Mouse (Mus musculus) liver, embryonic 11.5 days (tissue): Measurements from ENCODE around the gene Macf1. TPM values are rescaled to one million over a fixed set of nuclear protein-coding genes. Genes with fewer than 3 reads are reported as not detected.
A peak's percentile ranks its signal among the peaks of the same experiment; 100 is the strongest.

ENCODE experiments used
- ATAC-seq: fragments of 200-750 bp; cut with Nextera tagmentation; replicated peaks from 2 replicates; pipeline ENCODE4 v1.8.0; 2017; ENCODE audit warnings: moderate number of reproducible peaks, mild to moderate bottlenecking, moderate TSS enrichment, moderate library complexity; ENCODE audit not compliant: low FRiP score
- DNase-seq: peaks from one replicate; pipeline ENCODE4 v3.0.0-alpha.2; 2017; ENCODE audit warnings: low spot score
- H3K27ac ChIP-seq: fragments of 300-500 bp; sonication (generic); 2 replicates; pipeline ENCODE4 v1.5.1; 2014; ENCODE audit warnings: mild to moderate bottlenecking, low read depth, low read length, control low read depth
- H3K27me3 ChIP-seq: fragments of 300-500 bp; sonication (generic); replicated peaks from 2 replicates; pipeline ENCODE4 v1.6.1; 2014; ENCODE audit warnings: low read length, mixed read lengths; ENCODE audit not compliant: control insufficient read depth, insufficient read depth
- H3K36me3 ChIP-seq: fragments of 300-500 bp; sonication (generic); 2 replicates; pipeline ENCODE4 v1.6.1; 2014; ENCODE audit warnings: mild to moderate bottlenecking, low read length, moderate library complexity, mixed read lengths; ENCODE audit not compliant: control insufficient read depth, insufficient read depth
- H3K4me1 ChIP-seq: fragments of 300-500 bp; sonication (generic); replicated peaks from 2 replicates; pipeline ENCODE4 v1.6.1; 2014; ENCODE audit warnings: low read length, mixed read lengths; ENCODE audit not compliant: control insufficient read depth, insufficient read depth
- H3K4me2 ChIP-seq: fragments of 300-500 bp; sonication (generic); 2 replicates; pipeline ENCODE4 v1.6.1; 2014; ENCODE audit warnings: mild to moderate bottlenecking, control low read depth, moderate library complexity
- H3K4me3 ChIP-seq: fragments of 300-500 bp; sonication (generic); 2 replicates; pipeline ENCODE4 v1.5.1; 2014; ENCODE audit warnings: low read depth, low read length, control low read depth
- H3K9ac ChIP-seq: fragments of 300-500 bp; sonication (generic); 2 replicates; pipeline ENCODE4 v1.6.1; 2014; ENCODE audit warnings: low read depth, low read length, control low read depth
- H3K9me3 ChIP-seq: fragments of 300-500 bp; sonication (generic); 2 replicates; pipeline ENCODE4 v1.6.1; 2016; ENCODE audit warnings: low read length, inconsistent platforms, mixed read lengths; ENCODE audit not compliant: control insufficient read depth
- WGBS: fragments of 180-500 bp; shearing (Covaris S2); extraction: QIAGEN DNeasy Blood & Tissue Kit; methylation state at CpG from one replicate; pipeline ENCODE4 v1.1.7; 2014; 5-methylcytosine and 5-hydroxymethylcytosine counted together
- polyA plus RNA-seq: library from polyadenylated mRNA; unstranded; fragments of >200 nt; fragmentation: Nextera tagmentation; extraction: Ambion mirVana; gene quantifications from 2 replicates; pipeline ENCODE4 v1.2.1, GENCODE M21; 2014

Macf1 gene
- polyA plus RNA-seq, 1 experiment from 2014 or later = 36.5 TPM

GRCm38 (mm10) chr4:123665681-123666278 is 18.4 kb downstream of the Macf1 start:
- H3K4me1 ChIP-seq = peaks cover 35% of the 10 kb centered on the region

DNA sequence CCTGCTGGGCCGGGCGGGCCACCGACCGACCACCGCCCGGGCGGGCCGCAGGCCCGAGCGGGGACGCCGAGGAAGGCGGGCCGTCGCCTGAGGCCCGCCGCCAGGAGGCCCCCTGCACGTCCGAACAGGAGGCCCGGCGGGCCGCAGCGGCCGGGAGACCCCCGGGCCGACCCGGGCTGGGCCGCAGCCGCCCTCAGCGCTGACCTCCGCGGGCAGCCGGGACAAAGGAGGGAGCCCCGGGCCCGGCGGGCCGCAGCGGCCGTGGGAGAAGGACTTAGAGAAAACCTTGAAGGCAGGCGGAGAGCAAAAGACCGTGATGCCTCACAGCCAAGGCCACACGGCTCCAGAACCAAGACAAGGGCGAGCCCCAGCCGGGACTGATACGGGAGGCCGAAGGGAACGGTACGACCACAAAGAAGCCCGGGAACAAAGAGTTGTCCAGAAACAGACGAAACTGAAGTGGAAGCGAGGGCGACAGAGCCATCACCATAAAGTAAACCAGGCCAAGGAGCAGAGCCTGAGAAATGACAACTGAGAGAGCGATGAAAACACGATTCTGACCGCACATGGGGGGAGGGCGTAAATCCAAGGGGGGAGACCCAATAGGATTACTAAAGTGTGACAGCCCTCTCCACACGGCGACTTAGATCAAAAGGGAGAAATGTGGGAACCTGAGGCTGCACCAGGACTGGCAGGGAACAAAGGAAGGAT is 19.1 kb downstream of the Macf1 start:
- H3K4me3 ChIP-seq = peak overlapping the region; percentile 92
- no peaks in the 10 kb centered on the region for H3K9me3 ChIP-seq
- peaks cover 35% of the 10 kb centered on the region for H3K4me1 ChIP-seq
- peak; percentile 80 for DNase-seq
- 1% methylated on average over 58 of the region's 58 CpGs for WGBS
- peak; percentile 27 for ATAC-seq
- peak overlapping the region; percentile 92 for H3K9ac ChIP-seq
- peak overlapping the region; percentile 99 for H3K27ac ChIP-seq
- no peaks in the 10 kb centered on the region for H3K36me3 ChIP-seq
- peaks cover 4% of the 10 kb centered on the region for H3K27me3 ChIP-seq
- H3K4me2 ChIP-seq = peak overlapping the region; percentile 97

More at GRCm38 (mm10) chr4:123665681-123666278, 18.4 kb downstream of the Macf1 start:
- Histone ChIP-seq H3K27ac (peak overlapping the region; percentile 99), H3K36me3 (no peaks in the 10 kb centered on the region), H3K4me2 (peak overlapping the region; percentile 97), H3K9ac (peak overlapping the region; percentile 92), H3K9me3 (no peaks in the 10 kb centered on the region), H3K27me3 (peaks cover 4% of the 10 kb centered on the region), H3K4me3 (peak overlapping the region; percentile 92)
- ATAC-seq (no peak), DNase-seq (no peak)
- WGBS = 52% methylated on average over 11 of the region's 11 CpGs

DNA sequence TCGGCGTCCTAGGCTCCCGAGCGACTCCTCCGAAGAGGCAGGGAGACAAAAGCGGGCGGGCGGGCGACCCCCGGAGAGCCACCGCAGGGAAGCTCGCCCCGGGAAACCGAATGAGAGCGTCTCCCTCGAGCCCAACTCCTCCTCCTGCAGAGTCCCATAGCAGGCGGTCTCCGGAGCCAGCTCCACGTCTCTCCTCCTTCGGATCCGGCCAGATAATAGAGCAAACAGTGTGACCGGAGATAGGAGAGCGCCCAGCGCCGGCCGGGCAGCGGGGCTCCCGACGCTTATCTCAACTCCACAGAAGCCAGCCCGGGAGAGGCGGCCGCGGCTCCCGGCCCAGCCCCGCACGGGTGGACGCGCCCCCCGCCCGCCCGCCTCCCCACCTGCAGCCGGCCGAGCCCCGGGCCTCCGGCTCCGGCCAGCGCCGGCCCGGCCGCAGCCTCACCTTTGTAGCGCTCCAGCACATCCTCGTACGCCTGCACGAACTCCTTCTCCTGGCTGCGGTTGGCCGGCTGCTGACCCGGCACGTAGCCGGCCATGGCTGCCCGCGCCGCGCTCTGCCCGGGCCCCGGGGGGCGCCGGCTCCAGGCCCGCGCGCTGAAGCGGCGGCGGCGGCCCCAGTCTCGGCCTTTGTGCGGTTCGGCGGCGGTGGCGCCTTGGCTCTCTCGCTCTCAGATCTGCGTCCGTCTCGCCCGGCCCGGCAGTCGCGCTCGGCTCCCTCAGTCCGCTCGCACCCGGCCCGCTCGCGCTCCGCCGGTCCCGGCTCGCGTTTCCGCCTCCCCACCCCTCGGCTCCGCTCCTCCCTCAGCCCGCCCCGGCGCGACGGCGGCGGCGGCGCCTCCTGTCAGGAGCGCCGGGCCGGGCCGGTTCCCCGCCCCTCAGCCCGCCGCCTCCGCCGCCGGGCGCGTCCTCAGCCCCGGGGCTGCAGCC is 19.9 kb downstream of the Macf1 start:
- no peaks in the 10 kb centered on the region for H3K36me3 ChIP-seq
- H3K27me3 ChIP-seq = peaks cover 4% of the 10 kb centered on the region
- H3K9me3 ChIP-seq = no peaks in the 10 kb centered on the region
- peak overlapping the region; percentile 92 for H3K9ac ChIP-seq
- WGBS = under 1% methylated on average over 108 of the region's 125 CpGs
- ATAC-seq (peak; percentile 88), DNase-seq (peak; percentile 82)
- H3K4me3 ChIP-seq = peak overlapping the region; percentile 92
- H3K27ac ChIP-seq = peak overlapping the region; percentile 99
- H3K4me2 ChIP-seq = peak overlapping the region; percentile 97
- peaks cover 35% of the 10 kb centered on the region for H3K4me1 ChIP-seq

DNA sequence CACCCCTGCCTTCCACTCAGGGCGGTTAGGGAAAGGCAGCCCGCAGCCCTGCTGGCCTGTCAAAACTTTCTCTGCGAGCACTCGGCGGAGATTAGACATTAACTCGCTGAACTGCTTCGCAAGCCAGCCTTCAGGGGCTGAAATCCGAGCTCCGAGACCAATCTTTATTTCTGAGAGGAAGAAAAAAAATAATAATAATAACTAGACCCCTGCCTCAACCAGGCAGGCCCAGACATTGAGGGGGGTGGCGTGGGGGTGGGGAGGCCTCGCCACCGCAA is 20.5 kb downstream of the Macf1 start:
- ATAC-seq (no peak), DNase-seq (no peak)
- H3K36me3 ChIP-seq = no peaks in the 10 kb centered on the region
- peaks cover 35% of the 10 kb centered on the region for H3K4me1 ChIP-seq
- 0% methylated on average over 12 of the region's 12 CpGs for WGBS
- H3K9ac ChIP-seq = peak overlapping the region; percentile 92
- peak overlapping the region; percentile 92 for H3K4me3 ChIP-seq
- H3K27me3 ChIP-seq = peaks cover 4% of the 10 kb centered on the region
- H3K9me3 ChIP-seq = no peaks in the 10 kb centered on the region
- H3K4me2 ChIP-seq = peak overlapping the region; percentile 97
- H3K27ac ChIP-seq = peak overlapping the region; percentile 99

DNA sequence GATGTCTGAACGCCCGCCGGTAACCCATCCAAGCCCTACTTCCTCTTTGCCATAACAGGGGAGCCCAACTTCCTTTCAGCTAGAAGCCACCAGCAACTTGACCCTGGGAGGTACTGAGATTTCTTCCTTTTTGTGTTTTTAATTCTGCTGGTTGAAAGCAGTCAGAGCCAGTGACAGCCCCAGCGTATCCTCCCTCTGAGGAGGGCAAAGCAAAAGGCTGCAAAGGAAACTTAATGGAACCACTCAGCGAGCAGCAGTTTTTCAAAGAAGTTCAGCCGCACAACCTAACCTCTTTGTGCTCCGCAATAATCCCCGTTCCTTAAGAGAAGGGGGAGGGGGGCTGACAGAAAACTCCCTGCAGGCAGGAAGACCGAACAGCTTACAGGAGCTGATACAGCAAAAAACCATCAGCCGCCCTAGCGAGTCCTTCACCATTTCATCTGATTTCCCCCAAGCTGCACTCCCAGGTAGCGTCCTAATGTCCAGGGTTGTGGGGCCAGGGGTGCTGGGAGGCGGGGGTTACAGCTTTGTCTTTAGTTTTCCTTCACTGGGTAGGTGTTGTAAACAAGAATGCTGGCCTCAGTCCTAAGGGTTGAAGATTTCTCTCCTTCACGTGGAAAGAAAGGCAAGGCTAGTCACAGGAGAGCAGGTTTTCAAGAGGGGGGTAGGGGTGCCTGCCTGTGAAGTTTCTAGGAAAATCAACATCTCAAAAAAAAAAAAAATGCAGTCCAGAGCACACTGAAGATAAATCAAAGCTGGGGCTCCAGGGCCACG is 21.1 kb downstream of the Macf1 start:
- H3K9me3 ChIP-seq = no peaks in the 10 kb centered on the region
- H3K9ac ChIP-seq = peak overlapping the region; percentile 92
- H3K27me3 ChIP-seq = peaks cover 4% of the 10 kb centered on the region
- H3K4me2 ChIP-seq = peak overlapping the region; percentile 97
- peak; percentile 41 for DNase-seq
- peaks cover 35% of the 10 kb centered on the region for H3K4me1 ChIP-seq
- H3K27ac ChIP-seq = peak overlapping the region; percentile 99
- 4% methylated on average over 15 of the region's 15 CpGs for WGBS
- ATAC-seq = no peak
- no peaks in the 10 kb centered on the region for H3K36me3 ChIP-seq
- H3K4me3 ChIP-seq = peak overlapping the region; percentile 92

DNA sequence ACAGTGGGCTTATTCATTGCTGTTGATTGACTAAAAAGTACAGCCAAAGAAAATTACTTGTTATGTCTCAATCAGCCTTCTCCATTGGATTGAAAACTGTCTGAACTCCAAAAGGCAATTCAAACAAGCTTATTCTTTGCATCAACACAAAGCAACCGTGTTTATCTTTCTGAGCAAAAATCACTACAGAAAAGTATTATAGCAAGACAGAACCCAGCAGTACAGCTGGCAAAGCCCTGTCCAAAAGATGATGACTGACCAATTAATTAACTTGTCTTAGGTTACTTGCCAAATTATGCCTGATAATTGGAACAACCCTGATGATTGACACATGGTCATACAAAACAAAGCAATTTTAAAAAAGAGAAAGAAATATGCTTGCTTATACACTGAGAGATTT is 26.0 kb downstream of the Macf1 start:
- no peaks in the 10 kb centered on the region for H3K9me3 ChIP-seq
- no peak overlapping the region for H3K9ac ChIP-seq
- ATAC-seq (no peak), DNase-seq (no peak)
- peaks cover 18% of the 10 kb centered on the region for H3K4me1 ChIP-seq
- no peak overlapping the region for H3K4me3 ChIP-seq
- H3K4me2 ChIP-seq = no peak overlapping the region
- peaks cover 4% of the 10 kb centered on the region for H3K27me3 ChIP-seq
- no peaks in the 10 kb centered on the region for H3K36me3 ChIP-seq
- no peak overlapping the region for H3K27ac ChIP-seq
- WGBS = 82% methylated on average over 1 of the region's 1 CpGs

DNA sequence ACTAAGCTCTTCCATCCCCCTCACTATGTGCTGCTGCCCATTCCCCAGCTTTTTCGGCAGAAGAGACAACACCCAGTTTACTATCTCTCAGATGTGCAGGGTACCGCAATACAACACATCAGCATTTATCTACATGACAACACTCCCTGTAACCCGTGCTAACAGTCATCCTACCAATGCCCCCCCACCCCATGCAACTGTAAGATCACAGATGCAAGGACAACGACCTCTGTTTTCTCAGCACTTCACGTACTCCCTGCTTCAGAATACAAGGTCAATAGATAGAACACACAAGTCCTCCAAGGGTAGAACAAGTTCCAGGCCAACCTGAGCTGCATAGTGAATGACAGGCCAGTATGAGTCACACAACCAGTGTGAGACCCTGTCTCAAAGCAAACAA is 28.9 kb downstream of the Macf1 start:
- 56% methylated on average over 5 of the region's 5 CpGs for WGBS
- H3K9ac ChIP-seq = no peak overlapping the region
- no peaks in the 10 kb centered on the region for H3K36me3 ChIP-seq
- no peak overlapping the region for H3K4me3 ChIP-seq
- H3K27me3 ChIP-seq = no peaks in the 10 kb centered on the region
- peaks cover 11% of the 10 kb centered on the region; the same call in 1 of the 2 replicates for H3K4me1 ChIP-seq
- H3K9me3 ChIP-seq = no peaks in the 10 kb centered on the region
- no peak for DNase-seq
- no peak overlapping the region for H3K27ac ChIP-seq
- no peak overlapping the region for H3K4me2 ChIP-seq
- peak; percentile 89 for ATAC-seq

DNA sequence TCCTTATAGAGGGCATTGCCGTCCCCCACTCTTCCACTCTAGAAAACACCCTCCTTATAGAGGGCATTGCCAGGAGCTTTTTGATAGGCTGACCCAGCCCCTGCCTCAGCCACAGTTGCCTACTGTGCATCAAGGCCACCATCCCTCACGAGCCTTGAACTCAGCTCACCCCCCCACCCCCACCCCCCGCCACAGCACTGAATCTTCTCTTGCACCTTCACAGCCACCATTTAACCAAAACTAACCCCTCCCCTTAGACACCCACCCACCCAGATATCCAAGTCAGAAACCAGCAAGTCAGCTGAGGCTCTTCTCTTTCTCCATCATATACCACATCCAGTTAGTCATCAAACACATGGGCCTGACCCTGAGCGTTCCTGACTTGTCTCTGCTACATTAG is 29.6 kb downstream of the Macf1 start:
- no peak overlapping the region for H3K4me3 ChIP-seq
- H3K4me1 ChIP-seq = peaks cover 11% of the 10 kb centered on the region; the same call in 1 of the 2 replicates
- no peaks in the 10 kb centered on the region for H3K36me3 ChIP-seq
- H3K27ac ChIP-seq = no peak overlapping the region
- DNase-seq = no peak
- no peak overlapping the region for H3K9ac ChIP-seq
- no peak for ATAC-seq
- H3K27me3 ChIP-seq = no peaks in the 10 kb centered on the region
- WGBS = 85% methylated on average over 4 of the region's 4 CpGs
- no peak overlapping the region for H3K4me2 ChIP-seq
- no peaks in the 10 kb centered on the region for H3K9me3 ChIP-seq
